Mouse (Mus musculus): ENCODE results near the gene Ppp4r4. TPM values are rescaled to one million over a fixed set of nuclear protein-coding genes. Genes with fewer than 3 reads are reported as not detected.
"Not testable (repeated sequence)": the region's sequence is repeated elsewhere in the genome, so short reads cannot be mapped to it uniquely, and the experiment has no call there.

Gene Ppp4r4
- polyA plus RNA-seq, 1 experiment from 2014 or later: 1.5 TPM

DNA sequence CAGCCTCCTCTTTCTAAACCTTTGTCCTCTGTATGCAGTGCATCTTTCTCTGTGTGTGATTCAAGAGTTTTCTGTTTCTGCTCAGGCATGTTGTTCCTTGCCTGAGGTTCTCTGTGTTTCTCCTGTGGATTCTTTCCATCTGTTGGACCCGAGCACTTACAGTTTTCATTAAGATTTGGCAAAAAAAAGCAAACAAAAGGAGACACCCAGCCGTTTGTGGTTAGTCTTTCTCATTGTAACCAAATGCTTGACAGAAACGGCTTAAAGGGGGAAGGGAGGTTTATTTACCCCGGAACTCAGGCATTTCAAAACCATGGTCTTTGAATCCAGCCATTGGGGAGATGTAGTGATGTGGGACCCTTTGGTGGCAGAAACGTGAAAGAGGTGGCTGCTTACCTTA lies 112.5 kb downstream of the Ppp4r4 start:
- Histone ChIP-seq H3K4me1 (no peaks in the 10 kb centered on the region), H3K27ac (no peak overlapping the region), H3K36me3 (no peaks in the 10 kb centered on the region), H3K4me3 (replicated peaks) (no peak overlapping the region), H3K27me3 (replicated peaks) (no peaks in the 10 kb centered on the region), H3K9ac (no peak overlapping the region), H3K9me3 (no peaks in the 10 kb centered on the region), H3K4me2 (no peak overlapping the region)
- 22% methylated on average over 5 of the region's 5 CpGs for WGBS
- no peak for ATAC-seq (ENCODE audit: insufficient read depth, low FRiP score, low read depth)

DNA sequence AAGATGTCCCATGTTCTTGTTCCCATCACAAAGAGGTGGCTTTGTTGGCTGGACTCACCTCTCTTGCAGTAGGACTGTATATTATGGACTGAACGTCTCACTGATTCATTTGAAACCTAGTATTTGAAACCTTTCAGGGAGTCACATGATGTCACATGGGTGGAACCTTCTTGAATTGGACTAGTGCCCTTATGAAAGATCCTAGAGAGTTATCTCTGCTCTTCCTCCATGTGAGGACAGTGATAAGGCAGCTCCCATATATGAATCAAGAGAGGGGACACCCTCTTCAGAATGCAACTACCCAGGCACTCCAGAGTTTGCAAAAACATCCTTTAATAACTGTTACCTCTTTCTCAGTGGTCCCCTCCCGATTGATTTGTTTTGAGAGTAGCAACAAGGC lies 114.2 kb downstream of the Ppp4r4 start:
- Histone ChIP-seq H3K27me3 (replicated peaks) (no peaks in the 10 kb centered on the region), H3K9ac (no peak overlapping the region), H3K4me3 (replicated peaks) (no peak overlapping the region), H3K4me2 (no peak overlapping the region), H3K4me1 (no peaks in the 10 kb centered on the region), H3K9me3 (no peaks in the 10 kb centered on the region), H3K36me3 (no peaks in the 10 kb centered on the region), H3K27ac (no peak overlapping the region)
- 69% methylated on average over 2 of the region's 2 CpGs for WGBS
- ATAC-seq (ENCODE audit: insufficient read depth, low FRiP score, low read depth): no peak

DNA sequence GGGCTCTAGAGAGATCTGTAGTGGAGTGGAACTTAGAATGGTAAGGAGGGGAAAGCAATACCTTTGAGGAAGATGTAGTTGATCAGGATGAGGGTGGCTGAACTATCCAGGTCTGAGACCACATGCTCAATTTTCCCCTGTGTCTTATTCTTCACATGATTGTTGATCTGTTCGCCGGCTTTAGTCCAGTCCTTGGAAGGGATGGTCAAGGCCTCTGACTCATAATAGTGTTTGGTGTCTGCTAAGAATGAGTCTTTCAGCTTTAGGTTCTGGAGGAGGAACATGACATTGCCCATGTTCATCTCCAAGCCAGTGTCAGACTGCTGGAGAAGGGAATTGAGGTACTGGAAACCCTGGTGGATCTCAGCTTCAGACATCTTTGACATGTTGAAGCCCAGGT lies 121.8 kb downstream of the Ppp4r4 start:
- Histone ChIP-seq H3K4me3 (replicated peaks) (no peak overlapping the region), H3K9me3 (no peaks in the 10 kb centered on the region), H3K27ac (no peak overlapping the region), H3K4me1 (no peaks in the 10 kb centered on the region), H3K27me3 (replicated peaks) (no peaks in the 10 kb centered on the region), H3K4me2 (no peak overlapping the region), H3K9ac (no peak overlapping the region), H3K36me3 (no peaks in the 10 kb centered on the region)
- WGBS: 91% methylated on average over 2 of the region's 2 CpGs
- no peak for ATAC-seq (ENCODE audit: insufficient read depth, low FRiP score, low read depth)

DNA sequence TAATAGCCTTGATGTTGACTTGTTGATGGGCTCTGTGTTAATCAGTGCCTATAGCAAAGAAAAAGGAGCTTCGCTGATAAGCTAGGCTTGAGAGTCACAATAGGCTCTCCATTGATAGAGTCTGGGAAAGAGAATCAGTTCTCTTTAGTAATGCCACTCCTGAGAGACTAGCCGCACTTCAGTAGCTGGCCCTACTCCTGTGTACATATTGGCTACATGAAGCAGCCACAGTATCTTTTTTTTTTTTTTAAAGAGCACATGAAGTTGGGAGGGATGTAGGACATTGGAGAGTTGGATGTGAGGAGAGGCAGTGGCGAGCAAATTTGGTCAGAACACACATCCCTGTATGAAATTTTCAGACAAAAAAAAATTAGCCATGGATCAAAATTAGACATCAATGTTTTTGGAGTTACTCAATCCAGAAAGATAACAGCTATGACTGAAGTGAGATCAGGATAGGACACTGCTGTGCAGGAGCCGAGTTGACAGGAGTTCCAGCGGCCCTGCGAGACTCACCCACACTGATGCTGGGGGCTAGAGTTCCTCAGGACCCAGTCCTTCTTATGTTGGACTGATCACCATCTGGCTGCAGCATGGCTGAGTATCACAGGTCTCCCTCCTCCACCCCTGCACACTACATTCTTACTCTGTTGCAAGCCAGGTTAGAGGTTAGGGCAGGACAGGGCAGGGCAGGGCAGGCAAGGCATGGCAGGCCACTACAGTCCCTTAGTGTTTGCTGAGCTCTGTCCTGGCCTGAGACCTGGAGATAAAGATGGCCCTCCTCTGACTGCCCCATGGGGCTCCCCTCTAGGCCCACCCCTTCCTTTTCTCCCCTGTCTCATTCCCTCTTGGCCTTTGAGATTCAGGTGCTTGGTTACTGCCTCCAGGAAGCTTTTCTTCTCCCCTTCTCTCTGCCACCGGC lies 123.3 kb downstream of the Ppp4r4 start:
- no peaks in the 10 kb centered on the region for H3K4me1 ChIP-seq
- H3K4me3 ChIP-seq (replicated peaks): no peak overlapping the region
- H3K27ac ChIP-seq: no peak overlapping the region
- H3K9me3 ChIP-seq: no peaks in the 10 kb centered on the region
- 0 out of 2 replicates have a peak, but pooled peaks have one; percentile 21 for ATAC-seq (ENCODE audit: insufficient read depth, low FRiP score, low read depth)
- WGBS: 80% methylated on average over 7 of the region's 7 CpGs
- H3K27me3 ChIP-seq (replicated peaks): no peaks in the 10 kb centered on the region
- no peaks in the 10 kb centered on the region for H3K36me3 ChIP-seq
- H3K4me2 ChIP-seq: no peak overlapping the region
- no peak overlapping the region for H3K9ac ChIP-seq

DNA sequence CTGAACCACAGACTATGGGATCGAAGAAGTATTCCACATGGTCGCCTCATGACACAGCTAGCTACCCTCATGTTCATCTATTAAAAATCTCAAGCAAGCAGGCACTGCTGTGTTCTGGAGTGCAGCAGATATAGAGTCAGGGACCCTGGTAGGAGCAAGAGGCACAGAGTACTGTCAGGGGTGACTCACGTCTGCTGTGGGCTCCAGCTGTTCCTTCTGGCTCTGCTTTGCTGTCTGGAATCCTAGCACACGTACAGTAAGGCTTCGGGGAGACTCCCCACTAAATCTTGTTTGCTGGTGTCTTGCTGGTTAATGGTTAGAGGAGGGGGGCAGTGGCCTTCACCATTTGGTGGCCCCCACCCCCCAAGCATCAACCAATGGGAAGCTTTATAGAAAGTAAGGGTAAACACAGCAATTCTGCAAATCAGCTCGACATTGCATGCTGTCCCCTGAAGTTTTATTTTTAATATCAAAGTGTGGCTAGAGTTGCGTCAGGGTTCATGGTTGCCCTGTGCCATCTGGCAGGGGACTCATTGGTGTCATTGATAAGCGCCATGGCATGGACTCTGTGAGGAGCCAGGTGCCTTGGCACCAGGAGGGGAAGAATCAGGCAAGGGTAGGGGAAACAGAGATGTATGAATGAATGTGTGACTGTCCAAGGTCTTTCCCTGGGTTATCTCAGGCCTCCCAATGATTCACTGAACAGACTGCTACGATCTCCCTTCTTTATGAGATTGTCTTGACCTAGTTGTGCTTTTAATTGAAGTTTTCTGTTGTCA lies 125.0 kb downstream of the Ppp4r4 start, which contains the start of gene Serpina6:
TSS of gene Serpina6 (minus strand) at position 365 of the 779 bp plus-strand sequence.
- ATAC-seq (ENCODE audit: insufficient read depth, low FRiP score, low read depth): peak; percentile 46; the same call in 1 of the 2 replicates
- no peaks in the 10 kb centered on the region for H3K4me1 ChIP-seq

DNA sequence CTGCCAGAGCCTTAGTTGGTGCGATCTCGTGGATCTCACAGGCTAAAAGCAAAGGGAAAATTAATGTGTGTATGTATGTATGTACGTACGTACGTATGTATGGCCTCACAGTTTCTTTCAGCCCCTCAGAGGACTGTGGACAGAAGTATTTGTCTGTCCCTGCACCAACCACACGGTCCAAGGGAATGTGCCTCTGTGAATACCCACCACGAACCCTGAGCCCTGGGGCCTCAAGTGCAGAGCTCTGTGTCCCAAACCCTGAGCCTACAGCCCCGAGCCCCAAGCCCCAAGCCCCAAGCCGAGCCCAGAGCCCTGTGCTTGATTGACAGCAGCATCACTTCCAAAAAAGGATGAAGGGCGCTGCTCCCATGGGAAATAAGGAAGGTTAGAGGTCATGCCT lies 125.9 kb downstream of the Ppp4r4 start:
- Histone ChIP-seq H3K9me3 (no peaks in the 10 kb centered on the region), H3K4me3 (replicated peaks) (no peak overlapping the region), H3K36me3 (no peaks in the 10 kb centered on the region), H3K4me2 (no peak overlapping the region), H3K27me3 (replicated peaks) (no peaks in the 10 kb centered on the region), H3K27ac (no peak overlapping the region), H3K4me1 (no peaks in the 10 kb centered on the region), H3K9ac (no peak overlapping the region)
- 81% methylated on average over 10 of the region's 10 CpGs for WGBS
- ATAC-seq (ENCODE audit: insufficient read depth, low FRiP score, low read depth): no peak

More for the DNA sequence above, 125.0 kb downstream of the Ppp4r4 start, which contains the start of gene Serpina6:
- H3K4me2 ChIP-seq: no peak within 1 kb of the TSS; the same call in 1 of the 2 replicates
- no peaks in the 10 kb centered on the region for H3K9me3 ChIP-seq
- H3K9ac ChIP-seq: no peak within 1 kb of the TSS
- H3K4me3 ChIP-seq (replicated peaks): no peak within 1 kb of the TSS
- H3K27me3 ChIP-seq (replicated peaks): no peaks in the 10 kb centered on the region
- 65% methylated on average over 9 of the region's 9 CpGs for WGBS
- no peak within 1 kb of the TSS for H3K27ac ChIP-seq
- no peaks in the 10 kb centered on the region for H3K36me3 ChIP-seq

DNA sequence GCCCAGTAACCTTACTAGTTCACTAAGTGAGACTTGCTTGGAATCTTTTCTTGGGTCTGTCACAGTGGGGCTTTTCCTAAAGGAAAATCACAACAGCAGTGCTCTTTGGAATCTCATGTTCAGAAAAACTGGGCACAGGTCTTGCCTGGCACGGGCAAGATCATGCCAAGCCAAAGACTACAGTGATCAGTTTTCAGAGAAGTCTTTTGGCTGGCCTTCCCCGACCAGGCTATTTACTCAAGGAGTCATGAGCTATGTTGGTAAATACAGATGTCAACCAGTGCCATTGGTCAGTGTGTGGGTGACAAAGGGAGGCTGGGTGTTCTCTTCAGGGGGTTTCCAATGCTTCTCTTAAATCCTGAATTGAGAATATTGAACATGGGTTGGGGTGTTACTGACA lies 127.1 kb downstream of the Ppp4r4 start:
- no peak overlapping the region for H3K27ac ChIP-seq
- H3K36me3 ChIP-seq: no peaks in the 10 kb centered on the region
- WGBS: 76% methylated on average over 2 of the region's 2 CpGs
- no peak overlapping the region for H3K4me2 ChIP-seq
- H3K4me3 ChIP-seq (replicated peaks): no peak overlapping the region
- H3K4me1 ChIP-seq: no peaks in the 10 kb centered on the region
- no peak overlapping the region for H3K9ac ChIP-seq
- H3K27me3 ChIP-seq (replicated peaks): no peaks in the 10 kb centered on the region
- ATAC-seq (ENCODE audit: insufficient read depth, low FRiP score, low read depth): no peak
- no peaks in the 10 kb centered on the region for H3K9me3 ChIP-seq

DNA sequence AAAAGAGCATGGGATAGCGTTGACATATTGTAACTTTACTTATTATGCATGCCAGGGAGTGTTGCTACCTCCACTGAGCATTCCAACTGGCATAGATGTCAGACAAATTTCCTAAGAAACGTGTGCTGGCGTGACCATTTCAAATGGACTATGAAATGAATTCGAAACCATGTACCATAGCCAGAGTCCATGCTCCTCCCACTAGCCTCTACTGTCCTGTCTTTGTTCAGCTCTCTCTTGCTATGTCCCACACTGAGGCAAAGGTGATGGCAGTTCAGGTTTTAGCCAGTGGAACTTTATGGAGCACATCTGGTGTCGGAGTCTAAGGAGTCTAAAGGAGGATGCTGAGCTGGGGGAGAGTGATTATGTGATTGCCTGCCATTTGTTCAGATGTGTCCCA lies 128.0 kb downstream of the Ppp4r4 start:
- H3K4me2 ChIP-seq: no peak overlapping the region
- no peaks in the 10 kb centered on the region for H3K27me3 ChIP-seq (replicated peaks)
- no peak overlapping the region for H3K4me3 ChIP-seq (replicated peaks)
- no peak for ATAC-seq (ENCODE audit: insufficient read depth, low FRiP score, low read depth)
- no peak overlapping the region for H3K9ac ChIP-seq
- H3K4me1 ChIP-seq: no peaks in the 10 kb centered on the region
- no peaks in the 10 kb centered on the region for H3K9me3 ChIP-seq
- H3K36me3 ChIP-seq: no peaks in the 10 kb centered on the region
- H3K27ac ChIP-seq: no peak overlapping the region
- 81% methylated on average over 5 of the region's 5 CpGs for WGBS

DNA sequence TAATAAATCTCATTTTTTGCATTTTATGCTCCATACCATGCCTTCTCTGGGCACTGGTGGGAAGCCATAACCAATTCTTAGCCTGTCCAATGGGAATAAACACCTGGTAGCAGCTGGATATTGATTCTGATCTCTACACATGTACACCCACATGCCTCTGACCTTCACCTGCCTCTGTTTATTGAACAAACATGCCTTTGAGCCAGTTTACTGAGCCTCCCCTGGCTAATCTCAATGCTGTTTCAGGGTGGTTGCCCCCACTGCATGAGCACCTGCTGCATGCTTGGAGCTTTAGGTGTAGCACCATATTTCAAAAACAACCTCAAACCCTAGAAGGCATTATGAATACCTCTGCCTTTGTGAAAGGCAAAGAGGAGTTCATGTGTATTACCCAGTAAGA lies 130.0 kb downstream of the Ppp4r4 start:
- not testable (repeated sequence) for H3K4me3 ChIP-seq (replicated peaks); H3K4me1 ChIP-seq; H3K27me3 ChIP-seq (replicated peaks); H3K4me2 ChIP-seq; H3K27ac ChIP-seq; ATAC-seq (ENCODE audit: insufficient read depth, low FRiP score, low read depth); H3K36me3 ChIP-seq; H3K9ac ChIP-seq; H3K9me3 ChIP-seq

Other genes starting within 250 kb of the Ppp4r4 start
- gene Fam181a, start 221.3 kb upstream of the Ppp4r4 start, polyA plus RNA-seq (2015; fragmentation: Nextera tagmentation; extraction: Ambion mirVana): not detected in 2 replicates
- 16.7 and 18.7 TPM in 2 replicates for gene Asb2, start 176.3 kb upstream of the Ppp4r4 start, polyA plus RNA-seq (2015; fragmentation: Nextera tagmentation; extraction: Ambion mirVana)
- 7.3 and 9.2 TPM in 2 replicates for gene Otub2, start 143.6 kb upstream of the Ppp4r4 start, polyA plus RNA-seq (2015; fragmentation: Nextera tagmentation; extraction: Ambion mirVana)
- 0.18 and 0.49 TPM in 2 replicates for gene 9330161L09Rik, start 124.5 kb upstream of the Ppp4r4 start, polyA plus RNA-seq (2015; fragmentation: Nextera tagmentation; extraction: Ambion mirVana)
- gene Ddx24, start 106.5 kb upstream of the Ppp4r4 start, polyA plus RNA-seq (2015; fragmentation: Nextera tagmentation; extraction: Ambion mirVana): 91.9 and 105 TPM in 2 replicates
- gene Ifi27, start 98.1 kb upstream of the Ppp4r4 start, polyA plus RNA-seq (2015; fragmentation: Nextera tagmentation; extraction: Ambion mirVana): 46.7 and 53.3 TPM in 2 replicates
- gene Ifi27l2a, start 88.6 kb upstream of the Ppp4r4 start, polyA plus RNA-seq (2015; fragmentation: Nextera tagmentation; extraction: Ambion mirVana): 24.8 and 25.2 TPM in 2 replicates
- 7.0 and 7.8 TPM in 2 replicates for gene Ifi27l2b, start 75.1 kb upstream of the Ppp4r4 start, polyA plus RNA-seq (2015; fragmentation: Nextera tagmentation; extraction: Ambion mirVana)
- 2.8 and 4.6 TPM in 2 replicates for gene Serpina10, start 99.2 kb downstream of the Ppp4r4 start, polyA plus RNA-seq (2015; fragmentation: Nextera tagmentation; extraction: Ambion mirVana)
- gene Serpina6, start 124.9 kb downstream of the Ppp4r4 start, polyA plus RNA-seq (2015; fragmentation: Nextera tagmentation; extraction: Ambion mirVana): 300 and 304 TPM in 2 replicates
- 0.71 and 1.3 TPM in 2 replicates for gene Serpina16, start 143.9 kb downstream of the Ppp4r4 start, polyA plus RNA-seq (2015; fragmentation: Nextera tagmentation; extraction: Ambion mirVana)
- not detected in 2 replicates for gene Serpina1f, start 163.2 kb downstream of the Ppp4r4 start, polyA plus RNA-seq (2015; fragmentation: Nextera tagmentation; extraction: Ambion mirVana)
- gene Serpina1d, start 241.3 kb downstream of the Ppp4r4 start, polyA plus RNA-seq (2015; fragmentation: Nextera tagmentation; extraction: Ambion mirVana): 8.4 and 20.8 TPM in 2 replicates